Mouse (Mus musculus) lung, adult 2 months (tissue): ENCODE data around the gene Dctn2. TPM values are rescaled to one million over a fixed set of nuclear protein-coding genes. Genes with fewer than 3 reads are reported as not detected.

Source experiments
- DNase-seq: peaks from one replicate; pipeline ENCODE4 v3.0.0; 2022
- H3K4me1 ChIP-seq: fragments of 200-500 bp; 2 replicates; pipeline ENCODE4 v1.6.1; 2011; ENCODE audit warnings: low read length; ENCODE audit not compliant: control insufficient read depth, insufficient read depth
- H3K4me3 ChIP-seq: fragments of 200-500 bp; replicated peaks from 2 replicates; pipeline ENCODE3; 2011; ENCODE audit warnings: low read depth, mild to moderate bottlenecking, control low read depth, low read length; ENCODE audit errors: extremely low read depth
- CTCF ChIP-seq: fragments of 200-500 bp; IDR thresholded peaks from 2 replicates; pipeline ENCODE4 v1.5.1; 2011; ENCODE audit warnings: mild to moderate bottlenecking, low read length, control low read depth; ENCODE audit not compliant: insufficient read depth
- POLR2A ChIP-seq: fragments of 200-500 bp; IDR thresholded peaks from 2 replicates; pipeline ENCODE4 v1.6.1; 2011; ENCODE audit warnings: low read depth, mild to moderate bottlenecking, control low read depth, low read length, borderline replicate concordance; ENCODE audit errors: extremely low read depth
- WGBS: fragments of 180-500 bp; shearing (Covaris S2); methylation state at CpG from one replicate; pipeline ENCODE4 v1.1.7; 2018; 5-methylcytosine and 5-hydroxymethylcytosine counted together
- polyA plus RNA-seq: library from polyadenylated mRNA; depleted of rRNA; stranded (reverse); fragments of >200 nt; gene quantifications from 2 replicates; pipeline ENCODE4 v1.2.3, GENCODE M21; 2012

The Dctn2 gene
- polyA plus RNA-seq, 1 experiment = 178 TPM

DNA sequence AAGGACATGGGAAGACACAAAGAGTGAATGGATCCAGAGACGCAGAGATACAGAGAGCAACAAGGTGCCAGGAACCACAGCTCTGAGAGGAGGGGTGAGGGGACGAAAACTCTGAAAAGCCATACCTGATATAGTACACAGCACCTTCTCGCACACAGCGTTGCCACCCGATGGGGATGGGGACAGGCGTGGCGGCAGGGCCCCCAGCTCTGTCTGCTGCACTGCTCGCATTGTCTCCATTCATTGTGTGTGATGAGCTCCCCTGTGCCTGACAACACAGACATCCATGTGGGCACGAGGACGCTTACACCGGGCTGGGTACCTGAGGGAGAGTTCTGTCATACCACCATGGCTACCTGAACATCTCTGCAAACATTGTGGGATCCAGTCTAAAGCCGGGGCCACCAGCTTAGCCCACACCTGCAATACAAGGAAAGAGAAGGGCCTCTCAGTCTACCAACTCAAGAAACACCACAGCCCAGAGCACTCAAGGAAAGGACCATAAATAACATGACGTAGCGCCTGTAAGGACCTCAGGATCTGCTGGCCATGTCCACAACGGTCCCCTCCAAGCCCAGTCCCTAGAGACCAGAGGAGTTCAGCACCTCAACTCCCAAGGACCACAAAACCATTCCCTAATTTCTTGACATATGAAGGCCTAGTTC lies 21.2 kb downstream of the Dctn2 start:
- DNase-seq = no peak
- peaks cover 18% of the 10 kb centered on the region for H3K4me1 ChIP-seq
- TF ChIP-seq CTCF (no peak), POLR2A (no peak)
- peak overlapping the region; percentile 9 for H3K4me3 ChIP-seq
- 54% methylated on average over 15 of the region's 15 CpGs for WGBS

- Histone ChIP-seq H3K4me1 (peaks cover 19% of the 10 kb centered on the region), H3K4me3 (peak overlapping the region; percentile 73)
- TF ChIP-seq CTCF (no peak), POLR2A (no peak)
- DNase-seq = no peak
- 1% methylated on average over 3 of the region's 3 CpGs for WGBS
Observed at GRCm38 (mm10) chr10:127287936-127288293, 21.7 kb downstream of the Dctn2 start.

- Histone ChIP-seq H3K4me3 (peak overlapping the region; percentile 73), H3K4me1 (peaks cover 21% of the 10 kb centered on the region)
- no peak for DNase-seq
- WGBS = 2% methylated on average over 21 of the region's 28 CpGs
- TF ChIP-seq CTCF = no peak
- TF ChIP-seq POLR2A = peak; percentile 32; the same call in 1 of the 2 replicates
Observed at GRCm38 (mm10) chr10:127288328-127288799, 22.2 kb downstream of the Dctn2 start.

GRCm38 (mm10) chr10:127288800-127289572 lies 22.8 kb downstream of the Dctn2 start, which contains the start of gene Mbd6:
Gene Mbd6 (minus strand): TSS chr10:127289018.
- TF ChIP-seq POLR2A (peak; percentile 76; the same call in 1 of the 2 replicates), CTCF (no peak)
- H3K4me1 ChIP-seq = peaks cover 21% of the 10 kb centered on the region
- peak; percentile 92 for DNase-seq
- peak within 1 kb of the TSS; percentile 73 for H3K4me3 ChIP-seq
- under 1% methylated on average over 38 of the region's 65 CpGs for WGBS

DNA sequence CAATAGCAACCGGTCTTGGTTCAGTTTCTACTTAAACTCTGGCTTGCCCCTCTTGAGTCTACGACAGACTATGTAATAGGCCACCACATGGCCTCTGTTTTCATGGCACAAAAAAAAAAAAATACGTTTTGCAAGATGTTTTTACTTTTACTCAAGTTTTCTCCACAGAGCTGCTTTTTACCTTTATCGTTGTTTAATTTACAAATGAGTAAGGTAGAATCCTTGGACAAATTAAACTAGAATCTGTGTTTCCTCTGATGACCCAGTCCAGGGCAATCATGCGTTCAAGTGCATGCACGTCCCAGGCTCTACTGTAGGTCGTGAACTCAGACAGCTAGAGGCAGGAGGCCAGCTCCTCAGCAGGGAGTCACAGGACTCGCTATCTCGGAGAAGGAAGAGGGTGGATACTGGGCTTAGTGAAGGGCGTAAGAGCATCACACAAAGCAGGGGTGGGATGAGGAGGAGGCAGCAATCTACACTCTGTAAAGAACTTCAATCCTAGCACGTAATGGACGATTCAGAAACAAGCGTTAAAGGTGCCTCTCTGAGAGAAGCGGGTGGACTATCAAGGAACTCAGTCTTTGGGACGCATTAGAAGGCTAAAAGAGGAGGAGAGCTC lies 23.5 kb downstream of the Dctn2 start:
- Histone ChIP-seq H3K4me1 (peaks cover 21% of the 10 kb centered on the region), H3K4me3 (peak overlapping the region; percentile 64)
- WGBS = under 1% methylated on average over 15 of the region's 15 CpGs
- TF ChIP-seq POLR2A = peak; percentile 63; the same call in 1 of the 2 replicates
- no peak for TF ChIP-seq CTCF
- DNase-seq = peak; percentile 63

DNA sequence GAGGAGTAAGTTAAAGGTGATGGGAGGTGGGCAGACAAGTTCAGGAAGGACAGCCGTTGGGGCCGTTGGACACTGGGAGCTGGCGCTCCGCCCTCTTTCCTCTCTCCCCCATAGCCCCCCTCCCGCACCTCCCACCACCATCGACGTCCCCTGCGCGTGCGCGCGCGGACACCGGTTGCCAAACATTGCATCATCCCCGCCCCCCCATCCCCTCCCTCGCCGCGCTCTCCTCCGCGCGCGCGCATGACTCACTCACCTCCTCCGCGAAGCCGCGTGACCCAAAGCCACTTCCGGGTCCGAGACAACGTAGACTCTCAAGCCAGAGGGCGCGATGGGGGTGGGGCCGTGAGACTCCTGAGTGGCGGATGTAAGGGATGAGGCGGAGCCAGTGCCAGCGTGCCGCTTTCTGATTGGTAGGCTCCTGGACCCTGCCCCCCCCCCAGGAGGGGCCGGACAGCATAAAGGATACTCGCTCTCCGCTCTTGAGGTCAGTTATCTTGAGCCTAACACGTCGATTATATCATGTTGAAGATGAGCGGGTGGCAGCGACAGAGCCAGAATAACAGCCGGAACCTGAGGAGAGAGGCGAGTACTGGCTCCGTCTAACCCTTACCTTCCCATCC lies 24.2 kb downstream of the Dctn2 start:
- H3K4me1 ChIP-seq = peaks cover 21% of the 10 kb centered on the region
- TF ChIP-seq POLR2A = peak; percentile 97
- no peak for TF ChIP-seq CTCF
- WGBS = under 1% methylated on average over 46 of the region's 47 CpGs

GRCm38 (mm10) chr10:127290930-127291880 lies 25.0 kb downstream of the Dctn2 start:
- peaks cover 21% of the 10 kb centered on the region for H3K4me1 ChIP-seq
- no peak for TF ChIP-seq CTCF
- TF ChIP-seq POLR2A = 0 out of 2 replicates have a peak, but pooled peaks have one; percentile 17
- H3K4me3 ChIP-seq = peak overlapping the region; percentile 89
- DNase-seq = no peak
- 3% methylated on average over 19 of the region's 19 CpGs for WGBS

More for the DNA sequence above, 24.2 kb downstream of the Dctn2 start:
- DNase-seq = peak; percentile 99
- peak overlapping the region; percentile 89 for H3K4me3 ChIP-seq

DNA sequence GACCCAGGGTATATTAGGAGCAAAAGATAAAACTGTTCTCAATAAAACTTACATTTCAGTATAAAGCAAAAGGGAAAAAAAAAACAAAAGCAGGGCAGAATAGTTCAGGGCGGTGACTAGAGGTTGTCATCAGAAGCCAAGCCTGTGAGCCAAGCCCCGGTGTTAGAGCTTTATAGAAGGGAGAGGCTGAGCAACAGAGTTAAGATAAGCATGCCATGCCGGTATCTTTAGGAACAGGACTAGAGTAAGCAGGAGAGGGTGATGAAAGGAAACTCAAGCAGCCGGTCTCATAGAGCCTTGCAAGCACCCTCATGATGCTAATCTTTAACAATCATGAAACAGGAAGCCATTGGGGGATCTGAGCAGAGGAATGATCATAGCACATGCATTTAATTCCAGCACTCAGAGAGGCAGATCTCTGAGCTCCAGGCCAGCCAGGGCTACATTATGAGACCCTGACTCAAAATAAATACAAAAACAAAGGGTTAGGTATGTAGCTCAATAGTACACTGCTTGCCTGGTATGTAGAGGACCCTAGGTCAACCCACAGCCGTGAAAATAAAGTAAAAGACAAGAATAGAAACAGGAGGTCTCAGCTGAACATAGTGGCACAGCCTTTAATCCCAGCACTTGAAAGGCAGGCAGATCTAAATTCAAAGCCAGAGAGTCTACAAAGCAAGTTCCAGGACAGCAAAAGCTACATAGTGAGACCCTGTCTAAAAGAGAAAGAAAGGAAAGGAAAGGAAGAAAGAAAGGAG lies 25.9 kb downstream of the Dctn2 start:
- no peak for DNase-seq
- TF ChIP-seq CTCF = no peak
- no peak for TF ChIP-seq POLR2A
- no peak overlapping the region for H3K4me3 ChIP-seq
- 9% methylated on average over 5 of the region's 5 CpGs for WGBS
- H3K4me1 ChIP-seq = peaks cover 18% of the 10 kb centered on the region
